Mouse (Mus musculus): Measurements from ENCODE around the gene Slc52a3. TPM values are rescaled to one million over a fixed set of nuclear protein-coding genes. Genes with fewer than 3 reads are reported as not detected.

The Slc52a3 gene
- polyA plus RNA-seq, 1 experiment from 2014 or later: 6.3 TPM

DNA sequence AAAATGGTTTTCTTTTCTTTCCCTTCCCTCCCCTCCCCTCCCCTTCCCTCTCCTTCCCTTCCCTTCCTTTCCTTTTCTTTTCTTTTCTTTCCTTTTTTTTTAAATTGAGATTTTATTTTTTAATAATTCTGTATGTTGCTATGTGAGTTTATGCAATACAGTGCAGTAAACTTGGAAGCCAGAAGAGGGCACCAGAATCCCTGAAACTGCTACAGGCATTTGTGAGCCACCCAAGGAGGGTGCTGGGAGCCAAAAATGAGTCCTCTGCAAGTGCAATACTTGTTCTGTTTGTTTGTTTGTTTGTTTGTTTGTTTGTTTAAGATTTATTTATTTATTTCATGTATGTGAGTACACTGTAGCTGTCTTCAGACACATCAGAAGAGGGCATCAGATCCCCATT is 25.7 kb downstream of the Slc52a3 start:
- H3K36me3 ChIP-seq: no peaks in the 10 kb centered on the region
- H3K27me3 ChIP-seq: peaks cover 7% of the 10 kb centered on the region; the same call in 1 of the 2 replicates
- H3K4me3 ChIP-seq (replicated peaks): no peak overlapping the region
- no peak overlapping the region for H3K4me2 ChIP-seq (replicated peaks)
- no peak overlapping the region for H3K27ac ChIP-seq (replicated peaks)
- no peaks in the 10 kb centered on the region for H3K9me3 ChIP-seq (replicated peaks)
- H3K4me1 ChIP-seq: no peaks in the 10 kb centered on the region
- ATAC-seq (ENCODE audit: insufficient number of reproducible peaks, low FRiP score, low TSS enrichment, low read depth): no peak
- no peak overlapping the region for H3K9ac ChIP-seq

DNA sequence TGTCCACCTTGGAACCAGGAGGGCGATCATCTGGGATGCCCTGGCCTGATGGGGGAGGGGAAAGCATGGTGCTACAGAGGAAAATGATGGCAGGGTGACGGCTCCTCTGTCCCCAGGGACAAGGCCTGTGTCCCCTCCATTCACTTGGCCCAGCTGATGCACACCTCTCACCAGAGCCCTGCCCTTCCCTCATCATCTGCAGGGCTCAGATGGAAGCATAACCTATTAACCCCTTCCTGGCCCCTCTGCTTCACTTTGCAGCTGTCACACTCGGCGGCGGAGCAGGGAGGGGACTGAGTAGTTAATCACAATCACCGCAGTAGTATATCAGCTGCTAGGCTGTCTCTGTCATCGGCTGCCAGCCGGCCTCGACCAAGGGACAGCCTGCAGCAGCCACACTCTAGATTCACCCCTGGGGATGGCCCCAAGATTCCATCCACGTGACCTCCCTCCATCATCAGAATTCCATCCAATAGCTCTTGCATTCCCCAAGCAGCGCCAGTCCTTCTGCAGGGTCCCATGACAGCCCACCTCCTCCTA is 28.6 kb downstream of the Slc52a3 start:
- whole genome bisulfite sequencing: 56% methylated on average over 11 of the region's 11 CpGs
- no peak overlapping the region for H3K9ac ChIP-seq
- peaks cover 6% of the 10 kb centered on the region for H3K4me1 ChIP-seq
- no peak overlapping the region for H3K27ac ChIP-seq (replicated peaks)
- H3K27me3 ChIP-seq: peaks cover 17% of the 10 kb centered on the region
- H3K4me3 ChIP-seq (replicated peaks): no peak overlapping the region
- peak; percentile 55; the same call in 1 of the 2 replicates for ATAC-seq (ENCODE audit: insufficient number of reproducible peaks, low FRiP score, low TSS enrichment, low read depth)
- H3K36me3 ChIP-seq: no peaks in the 10 kb centered on the region
- no peaks in the 10 kb centered on the region for H3K9me3 ChIP-seq (replicated peaks)
- no peak overlapping the region for H3K4me2 ChIP-seq (replicated peaks)

DNA sequence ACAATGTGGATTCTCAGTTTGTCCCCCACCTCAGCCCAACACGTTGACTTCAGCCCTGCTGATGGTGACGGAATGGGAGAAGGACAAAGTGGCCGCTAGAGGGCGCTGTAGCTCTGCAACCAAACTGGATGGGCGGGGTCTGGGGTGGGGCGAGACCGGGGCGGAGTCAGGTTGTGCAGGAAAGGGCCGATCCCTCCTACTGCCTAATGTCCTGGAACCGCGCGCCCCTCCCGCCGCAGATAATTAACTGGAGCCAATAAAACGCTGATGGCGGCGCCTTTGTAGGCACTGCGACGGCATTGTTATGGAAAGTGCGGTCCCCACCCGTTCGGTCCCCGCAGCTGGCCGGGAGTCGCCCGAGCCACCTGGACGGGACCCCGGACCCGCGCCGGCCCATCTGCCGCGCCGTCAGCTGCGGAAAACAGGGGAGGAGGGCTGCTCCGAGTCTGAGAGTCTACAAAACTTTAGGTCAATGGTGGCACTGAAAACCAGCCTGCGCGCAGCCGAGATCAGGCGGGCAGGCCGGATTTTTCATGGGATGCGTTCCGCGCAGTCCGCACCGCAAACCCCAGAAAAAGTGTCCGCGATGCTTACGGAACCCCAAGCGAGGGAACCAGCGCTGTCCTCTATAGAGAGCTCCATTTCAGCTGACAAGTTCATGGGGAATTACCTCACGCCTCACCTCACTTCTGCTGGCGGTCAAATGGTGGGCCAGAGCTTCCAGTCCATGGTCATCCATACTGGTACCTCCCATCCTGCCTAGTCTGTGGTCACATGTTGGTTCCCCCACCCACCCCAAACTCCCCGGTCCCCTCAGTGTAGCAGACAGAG is 33.2 kb downstream of the Slc52a3 start:
- H3K27me3 ChIP-seq: peaks cover 41% of the 10 kb centered on the region
- H3K4me2 ChIP-seq (replicated peaks): peak overlapping the region; percentile 94
- no peaks in the 10 kb centered on the region for H3K9me3 ChIP-seq (replicated peaks)
- H3K27ac ChIP-seq (replicated peaks): no peak overlapping the region
- H3K4me1 ChIP-seq: peaks cover 6% of the 10 kb centered on the region
- peak overlapping the region; percentile 67 for H3K4me3 ChIP-seq (replicated peaks)
- peak overlapping the region; percentile 21; the same call in 1 of the 2 replicates for H3K9ac ChIP-seq
- H3K36me3 ChIP-seq: no peaks in the 10 kb centered on the region
- 1% methylated on average over 54 of the region's 54 CpGs for WGBS
- ATAC-seq (ENCODE audit: insufficient number of reproducible peaks, low FRiP score, low TSS enrichment, low read depth): peak; percentile 85

DNA sequence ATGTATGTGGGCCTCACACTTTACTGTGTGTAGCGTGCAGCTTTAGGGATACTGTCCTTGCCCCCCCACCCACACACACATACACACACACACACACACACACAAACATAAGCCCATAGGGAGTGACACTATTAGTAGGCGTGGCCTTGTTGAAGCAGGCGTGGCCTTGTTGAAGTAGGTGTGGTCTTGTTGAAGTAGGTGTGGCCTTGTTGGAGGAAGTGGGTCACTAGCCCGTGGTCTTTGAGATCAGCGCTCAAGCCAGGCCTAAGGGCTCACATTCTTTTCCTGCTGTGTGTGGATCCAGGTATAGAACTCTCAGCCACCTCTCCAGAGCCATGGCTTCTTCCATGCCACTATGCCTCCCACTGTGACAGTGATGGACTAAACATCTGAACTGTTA is 34.7 kb downstream of the Slc52a3 start:
- H3K27ac ChIP-seq (replicated peaks): no peak overlapping the region
- WGBS: 71% methylated on average over 5 of the region's 5 CpGs
- H3K4me3 ChIP-seq (replicated peaks): no peak overlapping the region
- no peak overlapping the region for H3K9ac ChIP-seq
- H3K27me3 ChIP-seq: peaks cover 41% of the 10 kb centered on the region
- H3K9me3 ChIP-seq (replicated peaks): 0 out of 2 replicates have a peak, but pooled peaks cover 4% of the 10 kb centered on the region
- H3K4me1 ChIP-seq: peaks cover 6% of the 10 kb centered on the region
- H3K4me2 ChIP-seq (replicated peaks): no peak overlapping the region
- ATAC-seq (ENCODE audit: insufficient number of reproducible peaks, low FRiP score, low TSS enrichment, low read depth): 0 out of 2 replicates have a peak, but pooled peaks have one; percentile 8
- no peaks in the 10 kb centered on the region for H3K36me3 ChIP-seq

DNA sequence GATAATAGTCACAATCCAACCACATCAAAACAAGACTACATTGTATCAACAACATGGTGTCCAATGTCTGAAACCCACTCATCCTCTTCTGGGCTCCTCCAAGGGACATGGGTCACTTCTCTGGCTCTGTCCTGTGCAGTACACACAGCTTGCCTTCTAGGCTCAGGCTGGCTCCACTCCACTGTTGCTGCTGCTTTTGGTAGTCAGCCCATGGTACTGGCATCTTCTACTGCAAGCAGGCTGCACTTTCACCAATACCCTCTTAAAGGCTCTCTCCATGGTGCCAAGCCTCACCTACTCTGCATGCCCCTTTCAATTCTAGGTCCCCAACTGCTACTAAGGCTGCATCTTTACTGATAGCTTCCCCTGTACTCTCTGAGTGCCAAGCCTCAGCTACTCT is 43.8 kb downstream of the Slc52a3 start:
- Histone ChIP-seq H3K4me3 (replicated peaks) (no peak overlapping the region), H3K27me3 (peaks cover 12% of the 10 kb centered on the region), H3K4me2 (replicated peaks) (no peak overlapping the region), H3K36me3 (no peaks in the 10 kb centered on the region), H3K9me3 (replicated peaks) (0 out of 2 replicates have a peak, but pooled peaks cover 4% of the 10 kb centered on the region), H3K27ac (replicated peaks) (no peak overlapping the region), H3K9ac (no peak overlapping the region), H3K4me1 (no peaks in the 10 kb centered on the region)
- ATAC-seq (ENCODE audit: insufficient number of reproducible peaks, low FRiP score, low TSS enrichment, low read depth): no peak

DNA sequence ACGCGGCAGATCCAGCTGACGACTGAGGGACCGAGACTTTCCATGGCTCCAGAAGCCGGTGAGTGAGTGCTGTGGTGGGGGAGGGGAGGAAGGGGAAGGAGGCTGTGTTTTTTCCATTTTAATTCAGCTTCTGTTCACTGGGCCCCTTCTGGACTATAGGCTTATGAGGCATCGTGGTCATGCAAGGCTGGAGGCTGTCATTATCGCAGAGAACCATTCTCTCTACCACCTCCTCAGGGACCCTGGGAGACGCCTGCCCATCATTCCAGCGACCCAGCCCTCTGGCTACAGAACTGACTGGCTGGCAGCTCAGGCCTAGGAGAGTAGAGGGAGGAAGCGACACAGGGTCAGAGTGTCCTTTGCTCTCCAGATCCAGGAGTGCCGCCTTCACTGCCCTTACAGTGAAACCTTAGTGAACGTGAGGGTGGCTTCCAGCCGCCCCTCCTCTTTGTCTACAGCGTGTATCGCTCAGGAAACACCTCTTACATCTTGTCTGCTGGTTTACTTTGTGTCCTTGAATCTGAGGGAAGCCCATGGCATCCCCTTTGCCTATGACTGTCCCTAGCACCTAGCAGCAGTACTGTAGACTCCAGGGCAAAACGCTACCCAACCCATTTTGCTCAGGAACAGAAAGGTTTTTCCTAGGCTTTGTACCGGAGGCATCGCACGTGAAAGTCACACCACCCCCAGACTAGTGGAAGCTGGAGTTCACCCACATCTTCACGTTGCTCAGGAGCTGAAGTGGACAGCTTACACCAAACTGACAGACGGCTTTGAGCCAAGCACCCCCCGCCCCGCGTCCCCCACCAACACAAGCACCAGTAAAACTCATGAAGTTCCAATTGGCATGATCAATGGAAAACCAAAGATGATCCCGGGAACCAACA is 51.0 kb downstream of the Slc52a3 start:
- Histone ChIP-seq H3K4me2 (replicated peaks) (no peak overlapping the region), H3K27ac (replicated peaks) (no peak overlapping the region), H3K9me3 (replicated peaks) (no peaks in the 10 kb centered on the region), H3K4me3 (replicated peaks) (peak overlapping the region; percentile 51; the same call in 1 of the 2 replicates), H3K9ac (no peak overlapping the region), H3K4me1 (peaks cover 26% of the 10 kb centered on the region), H3K27me3 (peaks cover 65% of the 10 kb centered on the region), H3K36me3 (no peaks in the 10 kb centered on the region)
- no peak for ATAC-seq (ENCODE audit: insufficient number of reproducible peaks, low FRiP score, low TSS enrichment, low read depth)
- WGBS: 4% methylated on average over 25 of the region's 25 CpGs

DNA sequence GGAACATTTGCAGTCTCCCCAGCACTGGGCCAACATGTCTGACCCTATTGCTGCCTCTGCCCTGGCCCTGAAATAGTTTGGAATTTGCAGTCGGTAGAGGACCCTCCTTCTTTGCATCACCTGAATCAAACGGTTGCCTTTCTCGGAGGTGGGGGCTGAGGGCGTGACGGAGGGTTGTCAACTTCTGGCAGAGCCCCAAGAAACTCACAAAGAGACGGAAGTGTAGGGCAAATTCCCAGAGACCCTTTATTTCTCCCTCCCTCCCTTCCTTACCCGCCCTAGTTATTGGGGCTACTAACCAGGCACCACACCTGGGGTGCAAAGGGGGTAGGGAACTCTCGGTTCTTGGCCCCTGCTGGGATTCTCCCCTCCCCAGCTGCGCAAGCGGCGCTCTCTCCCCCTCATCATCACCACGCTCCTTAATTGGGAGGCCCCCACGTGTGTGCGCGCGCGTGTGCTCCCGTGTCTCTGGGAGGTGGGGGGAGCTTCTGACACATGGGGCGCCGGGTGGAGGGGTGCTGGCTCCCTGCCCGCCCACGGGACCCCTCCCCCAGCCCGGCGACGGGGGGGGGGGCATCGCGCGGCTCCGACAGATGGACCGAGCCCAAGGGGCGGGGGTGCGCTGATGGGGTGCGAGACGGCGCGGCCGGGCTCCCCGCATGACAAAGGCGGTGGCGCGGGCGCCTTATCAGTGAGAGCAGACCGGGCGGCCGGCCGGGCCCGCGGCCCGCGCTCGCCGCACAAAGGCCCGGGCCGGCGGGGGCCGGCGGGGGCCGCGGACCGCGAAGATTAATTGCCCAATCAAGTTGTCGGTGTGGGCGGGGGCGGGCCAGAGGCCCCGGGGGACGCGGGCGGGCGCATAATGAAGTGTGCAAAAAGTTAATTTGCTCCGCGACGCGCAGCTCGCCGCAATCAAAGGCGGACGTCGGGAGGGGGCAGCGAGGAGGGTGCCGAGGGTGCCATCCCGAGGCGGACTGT is 52.0 kb downstream of the Slc52a3 start:
- under 1% methylated on average over 80 of the region's 82 CpGs for WGBS

DNA sequence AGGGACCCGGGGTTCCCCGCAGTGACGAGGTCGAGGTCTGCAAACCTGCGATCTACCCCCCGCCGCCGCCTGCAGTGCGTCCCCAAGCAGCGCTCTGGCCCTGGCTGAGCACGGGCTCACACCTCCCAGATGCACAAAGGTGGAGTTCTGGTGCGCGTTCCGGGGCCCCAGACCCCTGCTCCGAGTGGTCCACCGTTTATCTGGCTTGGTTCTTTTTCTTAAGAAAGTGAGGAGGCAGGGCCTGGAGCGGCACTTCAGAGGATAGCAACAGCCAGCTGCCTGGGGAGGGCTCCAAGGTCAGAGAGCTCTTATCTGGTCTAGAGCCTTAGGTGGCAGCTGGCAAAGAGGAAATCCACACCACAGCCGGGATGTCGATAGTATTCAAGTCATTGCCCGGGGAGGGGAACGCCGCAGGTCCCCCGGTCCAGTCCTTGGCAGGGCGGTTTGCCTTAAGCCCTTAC is 52.7 kb downstream of the Slc52a3 start:
- Histone ChIP-seq H3K27me3 (peaks cover 72% of the 10 kb centered on the region), H3K27ac (replicated peaks) (no peak overlapping the region), H3K36me3 (no peaks in the 10 kb centered on the region), H3K9ac (peak overlapping the region; percentile 40; the same call in 1 of the 2 replicates), H3K4me1 (peaks cover 26% of the 10 kb centered on the region), H3K4me2 (replicated peaks) (peak overlapping the region; percentile 95), H3K4me3 (replicated peaks) (peak overlapping the region; percentile 51), H3K9me3 (replicated peaks) (no peaks in the 10 kb centered on the region)
- under 1% methylated on average over 24 of the region's 24 CpGs for WGBS
- no peak for ATAC-seq (ENCODE audit: insufficient number of reproducible peaks, low FRiP score, low TSS enrichment, low read depth)

More for the DNA sequence above, 52.0 kb downstream of the Slc52a3 start:
- H3K4me2 ChIP-seq (replicated peaks): peak overlapping the region; percentile 95
- ATAC-seq (ENCODE audit: insufficient number of reproducible peaks, low FRiP score, low TSS enrichment, low read depth): 0 out of 2 replicates have a peak, but pooled peaks have one; percentile 26
- peaks cover 26% of the 10 kb centered on the region for H3K4me1 ChIP-seq
- peak overlapping the region; percentile 40; the same call in 1 of the 2 replicates for H3K9ac ChIP-seq
- peaks cover 72% of the 10 kb centered on the region for H3K27me3 ChIP-seq
- no peak overlapping the region for H3K27ac ChIP-seq (replicated peaks)
- H3K9me3 ChIP-seq (replicated peaks): no peaks in the 10 kb centered on the region
- H3K36me3 ChIP-seq: no peaks in the 10 kb centered on the region
- peak overlapping the region; percentile 51 for H3K4me3 ChIP-seq (replicated peaks)

DNA sequence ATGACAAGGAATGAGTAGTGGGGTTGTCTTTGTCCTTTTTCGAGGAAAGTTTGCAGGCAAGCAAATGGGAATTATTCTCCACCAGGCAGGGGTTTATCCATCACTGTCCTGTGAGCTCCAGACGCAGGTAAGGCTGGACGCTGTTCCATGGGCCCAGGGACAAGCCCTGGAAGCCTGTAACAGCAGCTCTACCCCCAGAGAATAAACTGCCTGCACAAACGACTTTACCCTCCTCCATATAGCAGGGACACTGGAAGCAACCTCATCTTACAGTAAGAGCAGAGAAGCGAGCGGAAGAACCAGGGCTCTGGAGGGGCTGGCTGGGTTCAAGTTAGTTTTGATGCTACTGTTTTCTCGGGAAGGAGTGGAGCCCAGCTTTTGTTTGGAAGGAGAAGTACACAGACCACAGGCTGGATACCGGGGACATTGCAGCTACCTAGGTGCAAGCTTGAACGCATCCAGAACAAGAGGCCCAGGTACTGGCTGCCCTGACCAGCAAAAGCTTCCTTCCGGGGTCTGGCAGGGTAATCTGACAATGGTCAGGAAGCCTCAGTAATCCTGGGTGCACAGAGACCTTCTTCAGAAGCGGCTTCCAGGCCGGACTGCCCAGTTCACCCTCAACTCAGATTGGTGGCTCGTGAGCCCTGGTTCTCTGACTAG is 53.4 kb downstream of the Slc52a3 start:
- H3K4me1 ChIP-seq: peaks cover 26% of the 10 kb centered on the region
- H3K9me3 ChIP-seq (replicated peaks): no peaks in the 10 kb centered on the region
- 0 out of 2 replicates have a peak overlapping the region, but pooled peaks have one; percentile 51 for H3K4me3 ChIP-seq (replicated peaks)
- no peaks in the 10 kb centered on the region for H3K36me3 ChIP-seq
- no peak for ATAC-seq (ENCODE audit: insufficient number of reproducible peaks, low FRiP score, low TSS enrichment, low read depth)
- peaks cover 68% of the 10 kb centered on the region for H3K27me3 ChIP-seq
- no peak overlapping the region for H3K9ac ChIP-seq
- no peak overlapping the region for H3K27ac ChIP-seq (replicated peaks)
- no peak overlapping the region for H3K4me2 ChIP-seq (replicated peaks)
- 9% methylated on average over 13 of the region's 13 CpGs for WGBS

DNA sequence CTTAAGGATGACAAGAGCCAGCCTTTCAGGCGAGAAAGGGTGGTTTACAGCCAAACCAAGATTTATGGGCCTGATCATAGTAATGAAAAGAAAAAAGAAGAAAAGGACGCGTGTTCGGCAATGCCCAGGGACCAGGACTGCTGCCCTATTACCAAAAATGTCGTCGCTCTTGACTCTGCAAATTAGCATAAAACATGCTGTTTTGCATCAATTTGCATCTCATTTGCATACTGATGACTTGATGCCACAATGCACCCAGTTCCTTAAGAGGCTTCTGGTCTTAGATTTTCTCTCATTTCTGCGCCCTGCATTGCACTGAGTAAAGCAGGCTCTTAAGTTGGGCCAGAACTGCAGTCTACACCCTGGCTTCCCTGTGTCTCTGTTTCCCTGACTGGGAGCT is 54.0 kb downstream of the Slc52a3 start:
- no peak for ATAC-seq (ENCODE audit: insufficient number of reproducible peaks, low FRiP score, low TSS enrichment, low read depth)
- Histone ChIP-seq H3K4me3 (replicated peaks) (no peak overlapping the region), H3K36me3 (no peaks in the 10 kb centered on the region), H3K27ac (replicated peaks) (no peak overlapping the region), H3K9ac (no peak overlapping the region), H3K27me3 (peaks cover 68% of the 10 kb centered on the region), H3K9me3 (replicated peaks) (no peaks in the 10 kb centered on the region), H3K4me2 (replicated peaks) (no peak overlapping the region), H3K4me1 (peaks cover 26% of the 10 kb centered on the region)
- WGBS: 14% methylated on average over 7 of the region's 7 CpGs
